Mouse (Mus musculus) right cerebral cortex, postnatal 25 days (tissue): Measurements from ENCODE around the gene Alkbh2.

Source experiments
- DNase-seq: peaks from one replicate; pipeline ENCODE4 v3.0.0; 2022

The Alkbh2 gene

DNA sequence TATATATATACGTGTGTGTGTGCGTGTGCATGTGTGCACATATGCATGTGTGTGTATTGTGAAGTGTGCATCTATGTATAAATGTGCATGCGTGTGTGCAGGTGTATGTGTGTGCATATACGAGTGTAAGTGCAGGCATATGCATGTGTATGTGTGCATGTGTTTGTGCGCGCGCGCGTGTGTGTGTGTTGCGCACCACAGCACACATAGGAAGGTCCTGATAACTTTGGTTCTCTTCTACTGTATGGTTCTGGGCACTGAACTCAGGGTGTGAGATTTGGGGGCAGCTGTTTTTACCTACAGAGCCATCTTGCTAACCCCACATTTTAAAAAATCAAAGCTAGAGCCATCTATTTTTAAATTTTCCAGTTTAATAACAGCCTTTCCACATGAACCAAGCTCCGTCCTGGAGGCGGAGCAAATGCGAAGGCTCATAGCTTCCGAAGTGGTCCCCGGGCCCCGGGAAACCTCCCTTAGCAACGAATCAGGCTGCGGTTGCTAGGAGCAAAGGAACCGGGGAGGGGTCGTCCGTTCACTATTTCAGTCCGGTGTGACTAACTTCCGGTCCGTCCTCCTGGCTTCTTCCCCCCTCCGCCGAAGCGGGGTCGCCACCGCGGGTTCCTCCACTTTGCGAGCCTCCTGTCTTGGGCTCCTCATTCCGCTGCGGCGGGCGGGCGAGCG lies 28.2 kb downstream of the Alkbh2 start:
- DNase-seq = peak; percentile 95

DNA sequence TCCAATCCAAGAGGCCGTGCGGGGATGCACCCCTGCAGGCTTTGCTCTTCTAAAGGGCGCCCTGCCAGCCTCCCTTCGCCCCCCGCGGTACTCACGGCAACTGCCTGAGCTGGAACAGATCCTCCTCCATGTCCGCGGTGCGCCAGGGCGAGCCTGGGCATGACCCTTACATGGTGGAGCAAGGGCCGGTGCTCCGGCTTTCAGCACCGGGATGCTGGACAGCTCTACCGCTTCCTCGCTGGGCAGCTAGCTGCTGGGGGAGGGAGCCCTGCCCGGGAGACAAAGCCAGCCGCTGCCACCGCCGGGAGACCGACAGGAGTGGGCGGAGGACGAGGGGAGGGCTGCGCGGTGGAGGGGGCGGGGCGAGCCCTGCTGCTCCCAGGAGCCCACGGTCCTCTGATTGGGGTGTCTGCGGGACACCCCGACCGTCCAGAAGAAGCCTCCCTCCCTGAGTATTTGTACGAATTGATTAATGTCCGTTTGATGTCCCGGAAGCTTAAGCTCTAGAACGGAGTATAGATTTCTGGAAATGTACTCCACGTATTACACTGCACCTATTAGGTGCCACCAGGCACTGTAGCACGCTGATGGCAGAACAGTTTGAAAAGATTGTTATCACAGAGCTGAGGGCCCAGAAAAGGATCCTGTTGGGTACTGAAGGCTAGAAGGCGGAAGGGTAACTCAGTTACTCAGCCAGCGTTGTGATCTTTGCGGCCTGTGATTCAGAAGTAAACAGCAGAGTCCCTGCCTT lies 36.8 kb downstream of the Alkbh2 start, which contains the start of gene Svop:
TSS of gene Svop (minus strand) at position 514 of the 751 bp plus-strand sequence.
- peak; percentile 83 for DNase-seq

DNA sequence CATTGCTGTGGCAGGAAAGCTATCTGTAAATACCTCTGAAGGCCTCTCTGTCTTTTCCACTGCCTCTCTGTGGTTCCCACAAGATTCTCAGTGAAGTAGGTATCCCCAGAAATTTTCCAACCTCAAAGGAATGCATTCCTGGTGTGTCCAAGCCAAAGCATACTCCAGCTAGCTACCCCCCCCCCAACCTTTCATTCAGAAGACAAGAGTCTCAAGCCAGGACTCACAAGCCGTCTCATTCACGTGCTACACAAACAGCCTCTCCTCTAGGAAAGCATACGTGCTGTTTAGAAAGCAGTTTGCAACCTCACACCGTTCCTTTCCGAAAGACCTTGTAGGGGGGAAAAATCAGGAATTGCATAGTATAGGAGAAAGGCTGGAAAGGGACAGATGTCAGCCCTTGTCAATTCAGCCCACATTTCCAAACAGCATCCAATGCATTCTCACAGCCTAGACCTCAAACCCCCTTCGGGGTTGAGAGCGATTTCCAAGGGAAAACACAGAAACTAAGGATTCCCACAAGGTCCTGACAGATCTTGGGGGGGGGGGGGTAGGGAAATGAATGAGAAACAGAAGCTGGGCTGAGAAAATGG lies 37.5 kb downstream of the Alkbh2 start:
- no peak for DNase-seq

DNA sequence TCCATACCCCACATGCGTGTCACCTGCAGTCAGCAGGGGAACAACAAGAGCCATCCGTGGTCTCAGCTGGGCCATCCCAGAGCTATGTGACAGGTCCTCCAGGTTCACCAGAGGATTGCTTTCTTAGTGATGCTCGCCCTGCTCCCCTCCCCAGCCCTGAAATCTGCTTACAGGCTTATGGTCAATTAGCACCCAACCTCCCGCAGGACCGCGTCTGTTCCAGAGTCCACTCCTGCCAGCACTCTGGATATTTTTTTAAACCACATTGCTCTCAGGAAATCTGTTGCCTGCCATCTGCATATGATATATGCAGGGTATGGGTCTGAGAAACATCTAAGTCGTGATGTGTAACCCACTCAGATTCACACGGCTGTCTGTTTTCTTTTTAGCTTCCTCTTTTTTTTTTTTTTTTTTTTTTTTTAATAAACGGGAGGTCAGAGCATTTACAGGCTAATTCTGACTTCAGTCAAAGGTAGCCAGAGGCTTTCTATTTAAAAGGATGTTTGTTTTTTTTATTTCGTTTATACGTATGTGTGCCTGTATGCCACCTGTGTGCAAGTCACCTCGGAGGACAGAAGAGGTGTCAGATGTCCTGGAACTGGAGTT lies 40.0 kb downstream of the Alkbh2 start:
- peak; percentile 30 for DNase-seq

DNA sequence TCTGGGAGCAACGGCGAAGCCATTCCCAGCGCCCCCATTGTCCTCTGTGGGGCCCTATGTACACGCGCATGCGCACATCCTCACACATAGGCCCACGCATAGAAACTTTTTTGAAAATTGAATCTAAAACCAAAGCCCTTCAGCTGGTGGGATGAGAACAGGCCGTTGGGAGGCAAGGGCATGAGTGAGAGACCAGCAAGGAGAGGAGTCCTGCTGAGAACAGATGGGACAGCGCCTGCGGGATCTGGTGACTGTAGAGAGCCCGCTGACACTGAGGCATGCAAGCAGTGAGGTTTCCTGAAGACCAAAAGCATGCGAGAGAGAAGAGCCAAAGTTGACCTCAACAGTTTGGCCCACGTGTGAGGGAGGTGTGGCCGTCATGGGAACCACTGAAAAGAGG lies 42.5 kb downstream of the Alkbh2 start:
- DNase-seq = no peak

DNA sequence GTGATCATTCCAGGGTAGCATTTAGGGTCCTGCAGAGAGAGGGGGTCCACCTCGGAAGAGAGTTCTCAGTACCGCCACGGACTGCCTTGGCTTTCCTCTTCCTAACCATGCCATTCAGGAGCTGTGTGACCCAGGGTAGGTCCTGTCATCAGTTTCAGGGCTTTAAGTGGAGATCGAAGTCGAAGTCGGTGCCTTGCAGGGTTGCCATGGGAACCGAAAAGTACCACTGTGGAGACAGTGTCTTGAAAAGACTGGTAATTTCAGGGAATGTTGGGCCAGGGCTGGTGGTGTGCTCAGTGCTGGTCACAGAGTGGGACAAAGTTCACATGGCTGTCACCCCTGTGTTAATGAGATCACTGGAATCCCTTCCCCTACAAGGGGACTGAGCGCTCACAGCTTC lies 51.0 kb downstream of the Alkbh2 start:
- no peak for DNase-seq
